Mouse (Mus musculus): ENCODE measurements at regions not wholly inside any gene's neighbourhood (a gene's known extent, or its start where the extent isn't known, plus 50 kb on each side); places are given as distances from the start of the nearest gene placed in this dataset.

DNA sequence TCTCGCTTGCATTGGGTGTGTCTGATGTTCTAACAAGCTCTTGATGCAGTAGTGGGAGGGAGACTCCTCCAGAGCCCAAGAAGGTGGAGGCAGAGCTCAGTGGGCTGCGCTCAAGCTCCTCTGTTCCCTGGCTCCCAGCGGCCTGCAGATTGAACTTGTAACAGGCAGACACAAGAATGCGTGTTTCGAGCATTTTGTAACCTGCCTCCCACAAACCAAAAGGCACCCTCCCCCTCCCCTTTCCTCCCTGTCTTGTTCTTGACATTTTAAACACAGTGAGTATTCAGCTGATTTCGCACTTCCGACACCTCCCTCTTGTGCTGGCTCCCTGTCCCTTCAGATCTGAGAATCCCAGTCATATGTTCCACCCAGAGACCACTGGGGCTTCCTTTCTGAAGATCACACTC is 207.7 kb upstream of the Serp2 start:
- peaks cover 33% of the 10 kb centered on the region for H3K4me1 ChIP-seq (ENCODE audit: control insufficient read depth, insufficient read depth, low read length)
- TF ChIP-seq POLR2A (IDR thresholded peaks at IDR 0.05; ENCODE audit: insufficient read depth, low read depth, low read length): no peak
- no peak for TF ChIP-seq CTCF (IDR thresholded peaks at IDR 0.05; ENCODE audit: insufficient read depth, low read depth, low read length)
- H3K4me3 ChIP-seq (ENCODE audit: insufficient read depth, low read depth, low read length): no peak overlapping the region
- H3K27ac ChIP-seq (ENCODE audit: insufficient read depth, low read depth, low read length): 0 out of 2 replicates have a peak overlapping the region, but pooled peaks have one; percentile 36
- 34% methylated on average over 7 of the region's 7 CpGs for WGBS

DNA sequence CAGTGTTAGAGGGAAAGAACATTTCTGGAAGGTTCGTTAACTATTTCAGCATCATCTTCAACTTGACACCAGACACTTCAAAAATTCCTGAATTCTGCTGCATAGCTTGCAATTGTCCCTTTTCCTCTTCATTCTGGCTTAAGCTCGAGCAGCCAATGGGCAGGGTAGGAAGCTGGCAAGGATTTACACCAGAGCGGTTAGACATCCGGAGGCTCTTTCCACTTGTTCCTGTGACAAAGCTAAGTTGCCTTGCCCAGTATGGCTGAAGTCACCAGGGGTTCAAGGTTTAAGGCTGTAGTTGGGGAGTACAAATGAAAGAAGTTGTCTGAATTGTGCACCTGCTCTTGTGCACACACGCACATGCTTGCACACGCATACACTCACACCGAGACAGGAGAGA is 206.8 kb upstream of the Serp2 start:
- TF ChIP-seq CTCF (IDR thresholded peaks at IDR 0.05; ENCODE audit: insufficient read depth, low read depth, low read length): no peak
- no peak for TF ChIP-seq POLR2A (IDR thresholded peaks at IDR 0.05; ENCODE audit: insufficient read depth, low read depth, low read length)
- peaks cover 33% of the 10 kb centered on the region for H3K4me1 ChIP-seq (ENCODE audit: control insufficient read depth, insufficient read depth, low read length)
- WGBS: 89% methylated on average over 7 of the region's 7 CpGs
- no peak overlapping the region for H3K4me3 ChIP-seq (ENCODE audit: insufficient read depth, low read depth, low read length)
- 0 out of 2 replicates have a peak overlapping the region, but pooled peaks have one; percentile 40 for H3K27ac ChIP-seq (ENCODE audit: insufficient read depth, low read depth, low read length)

DNA sequence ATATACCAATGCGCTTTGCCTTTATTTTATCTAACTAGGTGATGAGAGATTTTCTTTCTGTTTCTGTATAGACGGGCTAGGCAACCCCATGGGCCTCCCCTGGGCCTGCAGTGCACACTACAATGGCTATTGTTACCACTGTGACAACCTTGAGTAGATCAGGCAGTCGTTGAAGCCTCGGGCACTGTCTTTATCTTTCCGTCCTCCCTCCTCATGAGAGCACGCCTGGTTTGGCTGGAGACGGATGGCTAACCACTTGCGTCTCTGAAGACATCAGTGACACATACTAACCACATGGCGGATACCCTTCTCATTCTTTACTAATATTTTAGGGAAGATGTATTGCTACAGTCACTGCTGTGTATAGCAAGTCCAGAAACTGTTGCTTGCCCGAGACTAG is 206.1 kb upstream of the Serp2 start:
- Histone ChIP-seq H3K4me3 (ENCODE audit: insufficient read depth, low read depth, low read length) (no peak overlapping the region), H3K4me1 (ENCODE audit: control insufficient read depth, insufficient read depth, low read length) (peaks cover 33% of the 10 kb centered on the region), H3K27ac (ENCODE audit: insufficient read depth, low read depth, low read length) (no peak overlapping the region)
- TF ChIP-seq CTCF (IDR thresholded peaks at IDR 0.05; ENCODE audit: insufficient read depth, low read depth, low read length) (no peak), POLR2A (IDR thresholded peaks at IDR 0.05; ENCODE audit: insufficient read depth, low read depth, low read length) (no peak)
- WGBS: 90% methylated on average over 10 of the region's 10 CpGs

DNA sequence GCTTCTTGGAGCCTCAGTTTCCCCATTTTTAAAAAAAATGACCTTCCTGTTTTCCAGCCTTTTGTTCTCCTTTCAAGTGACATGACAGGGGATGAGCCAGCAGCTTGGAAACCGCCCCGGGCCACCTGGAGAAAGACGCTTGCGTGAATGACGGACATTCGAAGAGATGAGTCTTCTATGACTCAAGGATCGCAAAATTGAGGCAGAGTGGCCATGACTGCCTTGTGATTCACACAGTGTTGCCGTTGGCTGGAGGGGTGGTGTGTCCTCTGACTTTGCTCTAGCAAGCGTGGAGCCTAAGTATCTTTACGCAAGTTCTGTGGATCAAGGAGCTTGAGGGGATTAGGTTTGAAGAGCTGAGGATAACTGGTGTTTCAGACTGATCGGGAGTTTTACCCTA is 205.0 kb upstream of the Serp2 start:
- Histone ChIP-seq H3K4me3 (ENCODE audit: insufficient read depth, low read depth, low read length) (no peak overlapping the region), H3K4me1 (ENCODE audit: control insufficient read depth, insufficient read depth, low read length) (peaks cover 33% of the 10 kb centered on the region), H3K27ac (ENCODE audit: insufficient read depth, low read depth, low read length) (no peak overlapping the region)
- no peak for TF ChIP-seq POLR2A (IDR thresholded peaks at IDR 0.05; ENCODE audit: insufficient read depth, low read depth, low read length)
- TF ChIP-seq CTCF (IDR thresholded peaks at IDR 0.05; ENCODE audit: insufficient read depth, low read depth, low read length): no peak
- WGBS: 96% methylated on average over 11 of the region's 11 CpGs

DNA sequence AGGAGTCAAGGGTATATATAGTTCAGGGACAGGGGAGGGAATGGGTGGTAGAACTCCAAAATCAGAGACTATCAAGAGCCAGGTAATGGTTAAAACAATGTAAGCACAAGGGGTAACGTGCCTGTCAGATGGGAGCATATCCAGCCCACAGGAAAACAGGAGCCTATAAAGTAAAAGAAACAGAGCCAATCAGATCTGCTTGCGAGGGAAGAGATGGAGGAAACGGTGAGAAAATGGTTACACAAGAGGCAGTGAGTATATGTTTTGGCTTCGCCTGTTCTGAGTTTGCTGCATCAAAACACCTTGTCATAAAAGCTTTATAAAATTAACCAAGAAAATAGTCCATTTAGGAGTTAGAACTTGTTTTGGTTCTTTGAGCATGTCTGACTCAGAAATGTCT is 204.6 kb upstream of the Serp2 start:
- Histone ChIP-seq H3K27ac (ENCODE audit: insufficient read depth, low read depth, low read length) (no peak overlapping the region), H3K4me1 (ENCODE audit: control insufficient read depth, insufficient read depth, low read length) (peaks cover 36% of the 10 kb centered on the region), H3K4me3 (ENCODE audit: insufficient read depth, low read depth, low read length) (no peak overlapping the region)
- TF ChIP-seq CTCF (IDR thresholded peaks at IDR 0.05; ENCODE audit: insufficient read depth, low read depth, low read length) (no peak), POLR2A (IDR thresholded peaks at IDR 0.05; ENCODE audit: insufficient read depth, low read depth, low read length) (no peak)
- 89% methylated on average over 4 of the region's 4 CpGs for WGBS

DNA sequence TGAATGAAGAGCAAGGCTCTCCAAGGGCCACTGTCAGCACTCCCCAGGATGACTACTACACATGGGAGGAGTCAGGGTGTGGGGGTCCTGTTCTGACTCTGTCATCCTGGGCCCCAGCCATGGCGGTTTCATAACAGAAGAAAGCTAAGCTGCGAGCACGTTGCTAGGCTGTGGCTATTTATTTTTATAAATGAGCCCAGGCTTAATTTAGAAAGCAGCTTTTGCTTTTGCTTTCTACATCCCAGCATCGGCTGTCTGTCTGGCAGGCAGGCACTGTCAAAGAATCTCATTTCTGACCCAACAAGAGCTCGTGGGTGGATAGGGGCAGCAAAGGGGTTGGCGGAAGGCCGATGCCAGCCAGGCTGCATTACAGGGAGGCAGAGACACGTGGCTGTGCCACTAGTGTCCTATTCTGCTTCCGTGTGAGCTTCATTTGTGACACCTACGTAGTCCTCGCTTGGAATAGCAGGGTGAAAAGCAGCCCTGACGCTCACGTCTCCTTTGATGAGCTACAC is 203.9 kb upstream of the Serp2 start:
- 19% methylated on average over 13 of the region's 13 CpGs for WGBS
- Histone ChIP-seq H3K4me1 (ENCODE audit: control insufficient read depth, insufficient read depth, low read length) (peaks cover 36% of the 10 kb centered on the region), H3K27ac (ENCODE audit: insufficient read depth, low read depth, low read length) (no peak overlapping the region), H3K4me3 (ENCODE audit: insufficient read depth, low read depth, low read length) (no peak overlapping the region)
- TF ChIP-seq POLR2A (IDR thresholded peaks at IDR 0.05; ENCODE audit: insufficient read depth, low read depth, low read length): no peak

DNA sequence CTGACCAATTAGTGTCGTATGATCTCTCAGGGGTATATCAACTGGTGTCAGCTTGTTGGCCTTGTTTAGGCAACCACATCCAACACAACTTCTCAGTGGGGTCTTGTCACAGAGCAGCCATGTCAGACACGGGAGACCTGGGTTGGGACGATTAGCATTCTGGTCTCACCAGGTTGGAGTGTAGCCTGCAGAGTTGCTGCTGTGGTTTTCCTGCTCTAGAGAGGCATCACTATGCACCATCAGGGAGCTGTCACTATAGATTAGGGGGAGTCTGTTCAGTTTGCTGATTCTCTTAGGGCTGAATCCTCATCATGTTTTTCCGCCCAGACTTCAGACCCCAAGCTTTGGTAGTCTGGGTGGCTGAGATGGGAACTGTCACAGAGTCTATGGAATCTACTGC is 202.7 kb upstream of the Serp2 start:
- H3K27ac ChIP-seq (ENCODE audit: insufficient read depth, low read depth, low read length): no peak overlapping the region
- WGBS: 96% methylated on average over 4 of the region's 4 CpGs
- H3K4me1 ChIP-seq (ENCODE audit: control insufficient read depth, insufficient read depth, low read length): peaks cover 27% of the 10 kb centered on the region
- no peak for TF ChIP-seq CTCF (IDR thresholded peaks at IDR 0.05; ENCODE audit: insufficient read depth, low read depth, low read length)
- no peak for TF ChIP-seq POLR2A (IDR thresholded peaks at IDR 0.05; ENCODE audit: insufficient read depth, low read depth, low read length)
- no peak overlapping the region for H3K4me3 ChIP-seq (ENCODE audit: insufficient read depth, low read depth, low read length)

DNA sequence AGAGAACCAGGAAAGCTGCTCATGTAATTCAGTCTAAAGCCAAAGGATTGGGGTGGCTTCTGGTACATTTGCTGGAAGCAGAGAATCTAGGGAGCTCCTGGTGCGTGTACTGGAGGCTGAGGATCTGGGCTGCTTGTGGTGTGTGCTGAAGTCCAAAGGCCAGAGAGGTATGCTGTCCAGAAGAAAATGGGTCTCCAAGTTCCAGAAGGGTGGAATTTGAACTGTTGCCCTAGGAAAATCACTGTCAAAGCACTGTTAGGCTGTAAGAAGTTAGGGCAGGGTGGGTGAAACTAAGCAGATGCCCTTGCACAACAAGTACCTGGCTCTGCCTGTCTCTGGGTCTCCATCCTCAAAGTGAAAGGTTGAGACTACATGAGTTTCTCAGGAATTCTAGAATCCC is 201.9 kb upstream of the Serp2 start:
- TF ChIP-seq POLR2A (IDR thresholded peaks at IDR 0.05; ENCODE audit: insufficient read depth, low read depth, low read length) (no peak), CTCF (IDR thresholded peaks at IDR 0.05; ENCODE audit: insufficient read depth, low read depth, low read length) (no peak)
- H3K4me1 ChIP-seq (ENCODE audit: control insufficient read depth, insufficient read depth, low read length): peaks cover 19% of the 10 kb centered on the region
- H3K4me3 ChIP-seq (ENCODE audit: insufficient read depth, low read depth, low read length): no peak overlapping the region
- H3K27ac ChIP-seq (ENCODE audit: insufficient read depth, low read depth, low read length): no peak overlapping the region
- WGBS: 97% methylated on average over 1 of the region's 1 CpGs

DNA sequence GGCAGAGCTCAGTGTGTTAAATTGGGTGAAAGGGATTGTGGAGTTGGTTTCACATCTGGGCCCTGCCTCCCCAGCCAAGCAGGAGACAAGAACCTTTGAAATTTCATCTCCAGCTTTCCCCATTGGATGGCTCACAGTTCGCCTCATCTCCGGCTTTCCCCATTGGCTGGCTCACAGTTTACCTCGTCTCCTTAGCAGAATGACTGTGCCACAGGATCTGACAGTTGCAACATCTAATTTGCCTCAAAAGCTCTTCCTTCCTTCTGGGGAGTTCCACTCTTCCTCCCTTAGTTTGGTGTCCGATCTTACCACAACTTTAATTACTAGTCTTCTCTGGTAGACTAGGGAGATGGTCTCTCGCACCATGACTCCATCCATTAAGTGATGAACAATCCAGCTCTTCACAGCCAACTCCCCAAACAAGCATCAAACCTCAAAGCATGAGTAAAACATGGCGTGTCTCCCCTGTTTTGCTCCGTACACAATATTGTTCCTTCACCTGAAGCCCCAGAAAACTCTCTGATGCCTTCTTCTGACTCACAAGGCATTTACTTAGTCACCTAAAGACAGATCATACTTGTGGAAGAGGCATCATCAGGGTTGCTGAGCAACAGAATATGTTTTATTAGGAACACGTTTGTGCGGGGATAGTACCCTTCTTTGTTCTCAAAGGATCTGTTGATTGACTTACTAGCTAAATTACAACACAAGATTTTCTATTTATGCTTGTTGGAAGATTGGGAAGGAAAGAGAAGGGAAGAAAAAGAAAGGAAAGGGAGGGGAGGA is 199.1 kb upstream of the Serp2 start:
- WGBS: 67% methylated on average over 9 of the region's 9 CpGs
- TF ChIP-seq CTCF (IDR thresholded peaks at IDR 0.05; ENCODE audit: insufficient read depth, low read depth, low read length) (no peak), POLR2A (IDR thresholded peaks at IDR 0.05; ENCODE audit: insufficient read depth, low read depth, low read length) (no peak)
- no peak overlapping the region for H3K4me3 ChIP-seq (ENCODE audit: insufficient read depth, low read depth, low read length)
- peaks cover 9% of the 10 kb centered on the region for H3K4me1 ChIP-seq (ENCODE audit: control insufficient read depth, insufficient read depth, low read length)
- no peak overlapping the region for H3K27ac ChIP-seq (ENCODE audit: insufficient read depth, low read depth, low read length)

All from olfactory bulb, adult 2 months (tissue).